Comparison of ENCODE assay signal across 18 mouse cellular contexts in the genomic region with DNA sequence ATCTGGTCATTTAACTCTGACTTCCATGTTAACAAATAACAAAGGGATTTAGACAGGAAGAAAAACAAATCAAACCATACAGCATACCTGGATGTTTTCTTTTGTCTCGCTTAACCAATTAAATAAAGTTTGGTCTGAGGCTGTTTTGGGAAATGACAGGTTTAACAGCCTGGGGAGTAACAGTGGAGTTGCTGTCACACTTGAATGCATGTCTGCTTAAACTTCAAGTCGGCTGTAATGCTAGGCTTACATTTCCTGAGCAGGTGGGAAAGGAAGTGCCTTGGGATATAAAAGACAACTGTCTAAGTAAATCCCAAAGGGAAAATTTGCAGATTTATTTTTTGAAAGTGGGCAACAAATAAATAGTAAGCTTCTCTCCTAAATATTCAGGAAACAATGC.
"Had no signal": no experiment of that assay in that cellular context is flagged by ENCODE, and none has a peak within 500 bp of the region (broad histone marks: within the 10 kb centered on the region; RNA-seq: fewer than 3 reads in every experiment).

No protein-coding gene starts in this region.

- H3K9ac ChIP-seq: lung, embryonic 14.5 days; midbrain, embryonic 12.5 days; neural tube, embryonic 13.5 days; neural tube, embryonic 15.5 days had no signal

- H3K4me3 ChIP-seq: midbrain, embryonic 10.5 days; midbrain, embryonic 12.5 days; myocyte; neural tube, embryonic 13.5 days; neural tube, embryonic 15.5 days had no signal

- H3K4me1 ChIP-seq: midbrain, embryonic 10.5 days; midbrain, embryonic 12.5 days; neural tube, embryonic 13.5 days; neural tube, embryonic 15.5 days had no signal

- H3K4me2 ChIP-seq: lung, embryonic 14.5 days; midbrain, embryonic 12.5 days; neural tube, embryonic 13.5 days; neural tube, embryonic 15.5 days had no signal

- H3K27me3 ChIP-seq: midbrain, embryonic 12.5 days; neural tube, embryonic 15.5 days had no signal

- H3K36me3 ChIP-seq: midbrain, embryonic 10.5 days; midbrain, embryonic 12.5 days; neural tube, embryonic 13.5 days; neural tube, embryonic 15.5 days had no signal

- H3K27ac ChIP-seq: midbrain, embryonic 10.5 days; midbrain, embryonic 12.5 days; neural tube, embryonic 13.5 days; neural tube, embryonic 15.5 days had no signal

- DNase-seq: lung, adult 18-20 months; lung, embryonic 14.5 days; lung, postnatal 10 days; lung, postnatal 4 days; midbrain, embryonic 14.5 days; retina, postnatal 1 day; right cerebral cortex, adult 18-20 months; right cerebral cortex, postnatal 25 days; right cerebral cortex, postnatal 4 days; spleen, adult 18-20 months; thymus, adult 18-20 months; thymus, postnatal 14 days; thymus, postnatal 36 days had no signal

- H3K9me3 ChIP-seq: midbrain, embryonic 10.5 days; midbrain, embryonic 12.5 days; neural tube, embryonic 13.5 days; neural tube, embryonic 15.5 days had no signal
